9 mouse cellular contexts compared by ENCODE assay signal in genomic region chr2:31720783-31721182, GRCm38 (mm10). TPM values are rescaled to one million over a fixed set of nuclear protein-coding genes. Genes with fewer than 3 reads are reported as not detected.
A peak's percentile ranks its signal among the peaks of the same experiment; 100 is the strongest.
DNase-seq lines count a peak whose midpoint lies in the region; ATAC-seq and TF ChIP-seq lines count a peak whose summit lies in the region.
"Had no signal": no experiment of that assay in that cellular context is flagged by ENCODE, and none has a peak within 500 bp of the region (broad histone marks: within the 10 kb centered on the region; RNA-seq: fewer than 3 reads in every experiment).

No protein-coding gene starts in this region.

- no peak overlapping the region for H3K27ac ChIP-seq in heart, postnatal 0 days (ENCODE audit: low read depth)
- no peak overlapping the region for H3K27ac ChIP-seq in liver, postnatal 0 days (ENCODE audit: low read depth)
- no peak overlapping the region for H3K27ac ChIP-seq in liver, embryonic 11.5 days (ENCODE audit: low read depth, low read length)

- no peaks in the 10 kb centered on the region for H3K36me3 ChIP-seq in heart, postnatal 0 days (replicated peaks; ENCODE audit: control insufficient read depth, insufficient read depth, low read length)
- no peaks in the 10 kb centered on the region for H3K36me3 ChIP-seq in liver, postnatal 0 days (replicated peaks; ENCODE audit: insufficient read depth, low read length)
- no peaks in the 10 kb centered on the region for H3K36me3 ChIP-seq in liver, embryonic 11.5 days (ENCODE audit: control insufficient read depth, insufficient read depth, low read length)
- H3K36me3 ChIP-seq: liver, embryonic 15.5 days had no signal

- no peak overlapping the region for H3K9ac ChIP-seq in heart, postnatal 0 days (replicated peaks; ENCODE audit: low read depth, low read length)
- no peak overlapping the region for H3K9ac ChIP-seq in liver, postnatal 0 days (replicated peaks)
- no peak overlapping the region for H3K9ac ChIP-seq in liver, embryonic 11.5 days (ENCODE audit: low read depth, low read length)
- H3K9ac ChIP-seq: liver, embryonic 15.5 days had no signal

- no peak overlapping the region for H3K4me3 ChIP-seq in heart, postnatal 0 days (ENCODE audit: low read depth, low read length)
- no peak overlapping the region for H3K4me3 ChIP-seq in liver, postnatal 0 days (ENCODE audit: low read depth, low read length)
- H3K4me3 ChIP-seq in liver, embryonic 11.5 days (ENCODE audit: low read depth, low read length), result no peak overlapping the region
- H3K4me3 ChIP-seq: liver, embryonic 15.5 days had no signal

- H3K9me3 ChIP-seq in heart, postnatal 0 days (replicated peaks; ENCODE audit: control insufficient read depth, low read length), result no peaks in the 10 kb centered on the region
- no peaks in the 10 kb centered on the region for H3K9me3 ChIP-seq in liver, postnatal 0 days (ENCODE audit: low read length)
- no peaks in the 10 kb centered on the region for H3K9me3 ChIP-seq in liver, embryonic 11.5 days (ENCODE audit: control insufficient read depth, low read length)
- H3K9me3 ChIP-seq: liver, embryonic 15.5 days had no signal

- TF ChIP-seq EP300 in heart, postnatal 0 days (IDR thresholded peaks at IDR 0.05; ENCODE audit: low read depth), result no peak
- no peak for TF ChIP-seq EP300 in liver, postnatal 0 days (IDR thresholded peaks at IDR 0.05; ENCODE audit: low read depth)

- DNase-seq in heart, postnatal 0 days (ENCODE audit: low spot score), result no peak
- DNase-seq in heart, adult 9 months (ENCODE audit: low spot score in 2 of 2), result no peak
- peak; percentile 25 for DNase-seq in liver, postnatal 0 days
- DNase-seq in liver, embryonic 11.5 days (ENCODE audit: low spot score), result no peak
- DNase-seq in T-cell, adult 2 months (ENCODE audit: low spot score), result peak; percentile 6
- peak; percentile 38 for DNase-seq in retina, postnatal 1 day
- DNase-seq in cerebellum, postnatal 25 days, result no peak
- DNase-seq in left cerebral cortex, postnatal 25 days (ENCODE audit: low spot score in 2 of 2), result no peak

- no peak overlapping the region for H3K4me2 ChIP-seq in heart, postnatal 0 days (ENCODE audit: low read depth, low read length)
- no peak overlapping the region for H3K4me2 ChIP-seq in liver, postnatal 0 days (ENCODE audit: low read depth, low read length)
- no peak overlapping the region for H3K4me2 ChIP-seq in liver, embryonic 11.5 days
- H3K4me2 ChIP-seq: liver, embryonic 15.5 days had no signal

- ATAC-seq in heart, postnatal 0 days (ENCODE audit: insufficient read depth, low read depth), result no peak
- no peak for ATAC-seq in liver, postnatal 0 days
- ATAC-seq in liver, embryonic 11.5 days (replicated peaks; ENCODE audit: low FRiP score), result no peak; the same call in 1 of the 2 replicates

- 57% methylated on average over 4 of the region's 4 CpGs for WGBS in heart, postnatal 0 days
- 61% methylated on average over 4 of the region's 4 CpGs for WGBS in liver, postnatal 0 days (ENCODE audit: insufficient replicate concordance)
- 61% methylated on average over 4 of the region's 4 CpGs for WGBS in liver, embryonic 11.5 days

- H3K4me1 ChIP-seq in heart, postnatal 0 days (ENCODE audit: control insufficient read depth, insufficient read depth), result peaks cover 1% of the 10 kb centered on the region; the same call in 1 of the 2 replicates
- H3K4me1 ChIP-seq in liver, postnatal 0 days (ENCODE audit: insufficient read depth), result peaks cover 13% of the 10 kb centered on the region
- H3K4me1 ChIP-seq in liver, embryonic 11.5 days (replicated peaks; ENCODE audit: control insufficient read depth, insufficient read depth, low read length), result peaks cover 11% of the 10 kb centered on the region

- intact Hi-C loops in left cerebral cortex, postnatal 25 days (cut with DNase I), result no loop called here

- no peaks in the 10 kb centered on the region for H3K27me3 ChIP-seq in heart, postnatal 0 days (ENCODE audit: control insufficient read depth, insufficient read depth, low read length)
- no peaks in the 10 kb centered on the region for H3K27me3 ChIP-seq in liver, postnatal 0 days (ENCODE audit: insufficient read depth, low read length)
- H3K27me3 ChIP-seq in liver, embryonic 11.5 days (replicated peaks; ENCODE audit: control insufficient read depth, insufficient read depth, low read length), result no peaks in the 10 kb centered on the region
- H3K27me3 ChIP-seq: liver, embryonic 15.5 days had no signal

- TF ChIP-seq CTCF in heart, postnatal 0 days (IDR thresholded peaks at IDR 0.05; ENCODE audit: low read depth), result peak; percentile 50
- peak; percentile 54 for TF ChIP-seq CTCF in liver, postnatal 0 days (IDR thresholded peaks at IDR 0.05; ENCODE audit: low read depth)

RNA-seq across cellular contexts. Expression of gene Abl1, which starts 32.6 kb away (rescaled TPM):
- 69.3 and 83.2 TPM in 2 replicates for total RNA-seq in heart, postnatal 0 days (2014; rRNA removed; ENCODE audit: low replicate concordance)
- 12.7 and 14.5 TPM in 2 replicates for polyA plus RNA-seq in heart, postnatal 0 days (2015; fragmentation: Nextera tagmentation; extraction: Ambion mirVana)
- polyA plus RNA-seq in liver, postnatal 0 days (2015; fragmentation: Nextera tagmentation; extraction: Ambion mirVana), result 4.1 and 4.5 TPM in 2 replicates
- polyA plus RNA-seq in liver, embryonic 11.5 days (2014; fragmentation: Nextera tagmentation; extraction: Ambion mirVana), result 26.7 and 28.9 TPM in 2 replicates
- 10 to 100 TPM; 35.5 to 43.7 TPM for total RNA-seq in left cerebral cortex, postnatal 25 days (2021)

RNA-seq across cellular contexts. Expression of gene Exosc2, which starts 50.3 kb away (rescaled TPM):
- 22.0 and 39.8 TPM in 2 replicates for total RNA-seq in heart, postnatal 0 days (2014; rRNA removed; ENCODE audit: low replicate concordance)
- 17.9 and 19.9 TPM in 2 replicates for polyA plus RNA-seq in heart, postnatal 0 days (2015; fragmentation: Nextera tagmentation; extraction: Ambion mirVana)
- 14.2 and 14.6 TPM in 2 replicates for polyA plus RNA-seq in liver, postnatal 0 days (2015; fragmentation: Nextera tagmentation; extraction: Ambion mirVana)
- polyA plus RNA-seq in liver, embryonic 11.5 days (2014; fragmentation: Nextera tagmentation; extraction: Ambion mirVana), result 86.0 and 96.1 TPM in 2 replicates
- total RNA-seq in left cerebral cortex, postnatal 25 days (2021), result 10 to 100 TPM; 22.0 to 22.5 TPM

Comparison
In these comparisons a context has a peak if more than half of its experiments do, and no peak if none do; other contexts are left out.
1. DNase-seq: peak in liver, postnatal 0 days (single experiment), T-cell, adult 2 months (single experiment) and retina, postnatal 1 day (single experiment); none in heart, postnatal 0 days (single experiment), heart, adult 9 months (0 of 2), liver, embryonic 11.5 days (single experiment), cerebellum, postnatal 25 days (0 of 2) and left cerebral cortex, postnatal 25 days (0 of 2).